Mouse (Mus musculus) c-Kit-positive CD71-negative TER-119-negative erythroid progenitor cells, embryonic 14.5 days (primary cell): ENCODE measurements at regions not wholly inside any gene's neighbourhood (a gene's known extent, or its start where the extent isn't known, plus 50 kb on each side); places are given as distances from the start of the nearest gene placed in this dataset.

Experiments
- DNase-seq: peaks from one replicate; pipeline ENCODE4 v3.0.0-alpha.2; 2013; ENCODE audit warnings: low read depth

- DNase-seq, result no peak
Observed at GRCm38 (mm10) chr1:71900106-71901074, 247.4 kb upstream of the Fn1 start.

GRCm38 (mm10) chr1:71899128-71899527 is 246.1 kb upstream of the Fn1 start:
- DNase-seq, result no peak

GRCm38 (mm10) chr1:71898198-71898597 is 245.2 kb upstream of the Fn1 start:
- DNase-seq, result no peak

GRCm38 (mm10) chr1:71897464-71898051 is 244.6 kb upstream of the Fn1 start:
- DNase-seq, result no peak

GRCm38 (mm10) chr1:71896141-71896725 is 243.2 kb upstream of the Fn1 start:
- DNase-seq, result no peak

GRCm38 (mm10) chr1:71893636-71894035 is 240.6 kb upstream of the Fn1 start:
- no peak for DNase-seq

GRCm38 (mm10) chr1:71887809-71888208 is 234.8 kb upstream of the Fn1 start:
- no peak for DNase-seq

- no peak for DNase-seq
Observed at GRCm38 (mm10) chr1:71886903-71887302, 233.9 kb upstream of the Fn1 start.

GRCm38 (mm10) chr1:71886233-71886632 is 233.2 kb upstream of the Fn1 start:
- DNase-seq, result no peak

GRCm38 (mm10) chr1:71881851-71882250 is 228.9 kb upstream of the Fn1 start:
- no peak for DNase-seq

- no peak for DNase-seq
Observed at GRCm38 (mm10) chr1:71881191-71881590, 228.2 kb upstream of the Fn1 start.

- DNase-seq, result no peak
Observed at GRCm38 (mm10) chr1:71880480-71880879, 227.5 kb upstream of the Fn1 start.

GRCm38 (mm10) chr1:71876712-71877401 is 223.9 kb upstream of the Fn1 start:
- DNase-seq, result no peak

- DNase-seq, result no peak
Observed at GRCm38 (mm10) chr1:71874037-71874436, 221.0 kb upstream of the Fn1 start.

GRCm38 (mm10) chr1:71865670-71866069 is 212.7 kb upstream of the Fn1 start:
- no peak for DNase-seq

GRCm38 (mm10) chr1:71864749-71865148 is 211.7 kb upstream of the Fn1 start:
- no peak for DNase-seq

- no peak for DNase-seq
Observed at GRCm38 (mm10) chr1:71853212-71853611, 200.2 kb upstream of the Fn1 start.

- DNase-seq, result no peak
Observed at GRCm38 (mm10) chr1:71851268-71851667, 198.3 kb upstream of the Fn1 start.

GRCm38 (mm10) chr1:71848656-71849055 is 195.7 kb upstream of the Fn1 start:
- DNase-seq, result no peak

GRCm38 (mm10) chr1:71844938-71845685 is 192.1 kb upstream of the Fn1 start:
- no peak for DNase-seq

GRCm38 (mm10) chr1:71837764-71838163 is 184.8 kb upstream of the Fn1 start:
- no peak for DNase-seq
